Mouse (Mus musculus) CH12.LX (cell line): ENCODE measurements around the gene Pkd1l2. TPM values are rescaled to one million over a fixed set of nuclear protein-coding genes. Genes with fewer than 3 reads are reported as not detected.
A peak's percentile ranks its signal among the peaks of the same experiment; 100 is the strongest.

Experiments used
- DNase-seq: peaks from one replicate; pipeline ENCODE4 v3.0.0-alpha.2; 2013; ENCODE audit errors: extremely low read depth
- H3K27ac ChIP-seq: 2 replicates; pipeline ENCODE4 v1.5.1; 2012; ENCODE audit warnings: low read depth, mild to moderate bottlenecking, control low read depth, moderate library complexity; ENCODE audit not compliant: insufficient read depth
- H3K27me3 ChIP-seq: replicated peaks from 2 replicates; pipeline ENCODE3; 2012; ENCODE audit warnings: inconsistent platforms
- H3K36me3 ChIP-seq, 2 experiments: replicated peaks in 1 of 2; 2 replicates each; pipeline versions ENCODE3 to v1.6.1; 2012; ENCODE audit warnings: inconsistent platforms in 1 of 2, low read length in 1 of 2, mild to moderate bottlenecking in 1 of 2, mixed read lengths in 1 of 2, moderate library complexity in 1 of 2; ENCODE audit not compliant: control insufficient read depth in 1 of 2, insufficient read depth in 1 of 2
- H3K4me1 ChIP-seq, 2 experiments: 2 replicates each; pipeline ENCODE4 v1.6.1; 2012; ENCODE audit warnings: inconsistent platforms in 1 of 2, moderate library complexity in 1 of 2; ENCODE audit not compliant: insufficient read depth in 2 of 2, control insufficient read depth in 1 of 2
- H3K4me2 ChIP-seq: 2 replicates; pipeline ENCODE4 v1.6.1; 2012; ENCODE audit warnings: low read depth, mild to moderate bottlenecking, control low read depth; ENCODE audit not compliant: poor library complexity, insufficient read depth, severe bottlenecking
- H3K4me3 ChIP-seq, 3 experiments: fragments of 150-350 bp in 1 of 3; sonication (generic) in 1 of 3; replicated peaks in 1 of 3; 2 replicates each; pipeline versions ENCODE3 to v1.5.1; 2011 to 2012; ENCODE audit warnings: low read depth in 2 of 3, low read length in 2 of 3, mild to moderate bottlenecking in 2 of 3, moderate library complexity in 2 of 3, control low read depth in 1 of 3, improper control_type of control experiment in 1 of 3, inconsistent platforms in 1 of 3, mixed read lengths in 1 of 3; ENCODE audit not compliant: poor library complexity in 1 of 3
- H3K79me2 ChIP-seq: replicated peaks from 2 replicates; pipeline ENCODE4 v1.6.1; 2012; ENCODE audit warnings: mild to moderate bottlenecking, moderate library complexity; ENCODE audit not compliant: control insufficient read depth, poor library complexity, insufficient read depth, severe bottlenecking; ENCODE audit errors: extremely low read depth
- H3K9ac ChIP-seq: 2 replicates; pipeline ENCODE4 v1.6.1; 2012; ENCODE audit warnings: low read depth, mild to moderate bottlenecking, control low read depth, moderate library complexity; ENCODE audit not compliant: insufficient read depth
- H3K9me3 ChIP-seq: replicated peaks from 2 replicates; pipeline ENCODE3; 2012; ENCODE audit warnings: low read length, inconsistent platforms, mixed read lengths
- CTCF ChIP-seq, 2 experiments: IDR thresholded peaks in 1 of 2; conservative IDR thresholded peaks in 1 of 2; 2 replicates each; pipeline ENCODE4 v1.5.1; 2011 to 2012; ENCODE audit warnings: low read depth in 2 of 2, low read length in 2 of 2, improper control_type of control experiment in 1 of 2, inconsistent platforms in 1 of 2, mild to moderate bottlenecking in 1 of 2, moderate library complexity in 1 of 2
- E2F4 ChIP-seq: IDR thresholded peaks from 2 replicates; pipeline ENCODE4 v1.6.1; 2011; ENCODE audit warnings: low read depth, low read length, improper control_type of control experiment; ENCODE audit not compliant: insufficient replicate concordance
- EP300 ChIP-seq: IDR thresholded peaks from 2 replicates; pipeline ENCODE4 v1.6.1; 2011; ENCODE audit warnings: low read length, improper control_type of control experiment
- GABPA ChIP-seq: IDR thresholded peaks from 2 replicates; pipeline ENCODE4 v1.6.1; 2012; ENCODE audit warnings: low read depth, low read length, improper control_type of control experiment, inconsistent platforms; ENCODE audit not compliant: insufficient replicate concordance
- IRF4 ChIP-seq: IDR thresholded peaks from 2 replicates; pipeline ENCODE4 v1.6.1; 2014; ENCODE audit warnings: low read depth, mild to moderate bottlenecking, inconsistent platforms, low read length, improper control_type of control experiment
- JUN ChIP-seq: IDR thresholded peaks from 2 replicates; pipeline ENCODE4 v1.6.1; 2011; ENCODE audit warnings: low read depth, mild to moderate bottlenecking, low read length, improper control_type of control experiment, moderate library complexity; ENCODE audit not compliant: insufficient read depth
- JUND ChIP-seq: conservative IDR thresholded peaks from 2 replicates; pipeline ENCODE4 v1.6.1; 2011; ENCODE audit warnings: low read depth, low read length, improper control_type of control experiment
- MAZ ChIP-seq: IDR thresholded peaks from 2 replicates; pipeline ENCODE4 v1.6.1; 2012; ENCODE audit warnings: low read depth, mild to moderate bottlenecking, inconsistent platforms, low read length, improper control_type of control experiment, moderate library complexity
- MEF2A ChIP-seq: IDR thresholded peaks from 2 replicates; pipeline ENCODE4 v1.6.1; 2014; ENCODE audit warnings: low read depth, mild to moderate bottlenecking, inconsistent platforms, low read length, improper control_type of control experiment, borderline replicate concordance
- POLR2A ChIP-seq: IDR thresholded peaks from 2 replicates; pipeline ENCODE4 v1.6.1; 2011; ENCODE audit warnings: low read depth, mild to moderate bottlenecking, improper control_type of control experiment, low read length
- POLR2AphosphoS2 ChIP-seq: IDR thresholded peaks from 2 replicates; pipeline ENCODE4 v1.6.1; 2011; ENCODE audit warnings: low read depth, low read length, improper control_type of control experiment
- RAD21 ChIP-seq: IDR thresholded peaks from 2 replicates; pipeline ENCODE4 v1.6.1; 2011; ENCODE audit warnings: low read depth, mild to moderate bottlenecking, low read length, improper control_type of control experiment, moderate library complexity
- RCOR1 ChIP-seq: conservative IDR thresholded peaks from 2 replicates; pipeline ENCODE4 v1.6.1; 2012; ENCODE audit warnings: low read depth, mild to moderate bottlenecking, inconsistent platforms, low read length, improper control_type of control experiment
- SIN3A ChIP-seq: IDR thresholded peaks from 2 replicates; pipeline ENCODE4 v1.6.1; 2012; ENCODE audit warnings: low read length, improper control_type of control experiment, inconsistent platforms
- SMC3 ChIP-seq: IDR thresholded peaks from 2 replicates; pipeline ENCODE4 v1.6.1; 2011; ENCODE audit warnings: low read depth, low read length, improper control_type of control experiment
- UBTF ChIP-seq: IDR thresholded peaks from 2 replicates; pipeline ENCODE4 v1.6.1; 2012; ENCODE audit warnings: low read depth, mild to moderate bottlenecking, inconsistent platforms, low read length, improper control_type of control experiment, moderate library complexity
- USF1 ChIP-seq: IDR thresholded peaks from 2 replicates; pipeline ENCODE4 v1.6.1; 2014; ENCODE audit warnings: low read depth, mild to moderate bottlenecking, inconsistent platforms, low read length, improper control_type of control experiment
- ZKSCAN1 ChIP-seq: IDR thresholded peaks from 2 replicates; pipeline ENCODE4 v1.6.1; 2012; ENCODE audit warnings: low read depth, inconsistent platforms, low read length, improper control_type of control experiment, borderline replicate concordance
- ZNF384 ChIP-seq: IDR thresholded peaks from 2 replicates; pipeline ENCODE4 v1.6.1; 2012; ENCODE audit warnings: low read depth, low read length, improper control_type of control experiment, inconsistent platforms
- dilution Hi-C: fragments of 300-500 bp; cut with MboI; formaldehyde crosslinking; loops from 2 replicates; pipeline ENCODE4 v1.14.3; 2020; ENCODE audit warnings: low sequenced_read_pairs; ENCODE audit not compliant: extremely low pct_unique_long_range_greater_than_20kb, extremely low pct_ligation_motif_present
- in situ Hi-C: fragments of 300-500 bp; cut with MboI; formaldehyde crosslinking; loops from 3 replicates; pipeline ENCODE4 v1.14.3; 2019; ENCODE audit warnings: low sequenced_read_pairs, low pct_ligation_motif_present, low pct_unique_long_range_greater_than_20kb, mixed read lengths
- polyA plus RNA-seq: library from polyadenylated mRNA; unstranded; fragments of >175 nt; gene quantifications from 2 replicates; pipeline ENCODE4 v1.2.1, GENCODE M21; 2012; ENCODE audit warnings: low read depth; ENCODE audit not compliant: insufficient read length
- total RNA-seq, 2 experiments: library from RNA; depleted of rRNA; stranded (reverse); fragments of 300-350 nt in 1 of 2; fragments of >200 nt in 1 of 2; gene quantifications; 2 replicates each; pipeline ENCODE4 v1.2.3; 2012 to 2014

Pkd1l2 gene
- total and polyA plus RNA-seq, 3 experiments = 0.06 TPM; not detected in 2

DNA sequence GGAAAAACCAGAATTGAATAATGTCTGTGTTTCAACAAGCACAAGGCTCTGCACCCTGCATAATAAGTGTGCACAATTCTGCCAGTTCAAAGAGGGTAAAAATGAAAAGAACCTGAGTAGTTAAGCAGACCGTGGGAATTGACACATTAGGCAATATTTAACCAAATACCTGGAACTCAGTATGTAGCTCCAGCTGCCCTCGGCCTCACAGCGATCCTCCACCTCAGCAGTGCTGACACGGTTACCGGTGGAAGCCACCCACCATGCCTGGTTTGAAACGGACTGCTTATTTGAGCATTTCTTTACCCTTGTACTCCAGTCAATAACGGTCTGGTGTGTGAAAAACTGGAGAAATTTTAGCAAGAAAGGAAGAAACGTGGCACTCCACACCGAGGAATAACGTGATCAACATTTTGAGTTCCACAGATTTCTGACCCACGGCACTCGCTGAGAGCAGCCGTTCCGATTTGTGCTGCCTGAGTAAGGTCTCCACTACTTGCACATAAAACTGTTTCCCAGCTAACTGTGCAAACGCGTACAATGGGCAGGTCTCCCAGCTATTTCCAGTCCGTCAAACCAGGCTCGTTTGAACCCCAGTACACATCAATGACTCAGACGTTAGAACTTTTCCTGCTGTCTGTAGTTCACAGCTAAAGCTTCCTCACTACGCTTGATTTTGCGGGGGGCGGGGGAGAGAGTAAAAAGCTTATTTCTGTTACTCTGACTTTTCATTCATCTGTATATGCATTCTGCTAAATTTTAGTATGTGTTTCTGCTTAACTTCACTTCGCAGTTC is 89.9 kb downstream of the Pkd1l2 start:
- H3K36me3 ChIP-seq = peaks cover 3 to 34% of the 10 kb centered on the region in 2 experiments
- no peak for DNase-seq
- no peaks in the 10 kb centered on the region for H3K9me3 ChIP-seq
- TF ChIP-seq MEF2A (no peak), USF1 (no peak), JUND (no peak), SIN3A (no peak), EP300 (no peak)
- TF ChIP-seq, all 38 proteins: peak for 0
- H3K27ac ChIP-seq = no peak overlapping the region
- in situ Hi-C loops = loop anchor here (5.0 to 10.0 kb wide), 2 partner anchors 70 to 482 kb away; partner anchors contain the start of genes Cenpn and Cmc2
- peaks cover 11% of the 10 kb centered on the region for H3K27me3 ChIP-seq
- peak overlapping the region; percentile 83 for H3K4me2 ChIP-seq
- peaks cover 3% of the 10 kb centered on the region; the same call in 1 of the 2 replicates for H3K79me2 ChIP-seq
- peak overlapping the region; percentile 69 to 94 (median 78) for H3K4me3 ChIP-seq
- dilution Hi-C loops = no loop called here
- H3K9ac ChIP-seq = peak overlapping the region; percentile 47
- peaks cover 0 to 16% of the 10 kb centered on the region in 2 experiments; a peak in 2 of 4 replicates for H3K4me1 ChIP-seq

DNA sequence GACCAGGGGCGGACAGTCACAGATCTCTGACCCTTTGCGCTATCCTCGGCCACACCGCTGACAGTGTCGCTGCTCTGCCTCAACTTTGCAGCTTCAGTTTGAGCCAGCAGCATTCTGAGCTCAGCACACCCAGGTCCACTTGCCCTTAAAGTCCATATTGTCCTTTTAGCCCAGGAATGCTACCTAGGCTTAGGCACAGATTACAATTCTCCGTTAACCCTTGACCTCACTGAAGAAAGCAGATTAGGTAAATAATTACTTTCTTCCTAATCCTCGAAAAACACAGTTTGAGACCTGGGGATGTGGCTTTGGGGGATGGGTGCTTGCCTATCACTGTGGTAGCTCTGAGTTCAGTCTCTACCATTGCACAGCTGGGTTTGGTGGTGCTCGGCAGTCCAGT is 91.0 kb downstream of the Pkd1l2 start:
- in situ Hi-C loops = loop anchor here (5.0 to 10.0 kb wide), 2 partner anchors 69 to 484 kb away; partner anchors contain the start of genes Cenpn and Cmc2

DNA sequence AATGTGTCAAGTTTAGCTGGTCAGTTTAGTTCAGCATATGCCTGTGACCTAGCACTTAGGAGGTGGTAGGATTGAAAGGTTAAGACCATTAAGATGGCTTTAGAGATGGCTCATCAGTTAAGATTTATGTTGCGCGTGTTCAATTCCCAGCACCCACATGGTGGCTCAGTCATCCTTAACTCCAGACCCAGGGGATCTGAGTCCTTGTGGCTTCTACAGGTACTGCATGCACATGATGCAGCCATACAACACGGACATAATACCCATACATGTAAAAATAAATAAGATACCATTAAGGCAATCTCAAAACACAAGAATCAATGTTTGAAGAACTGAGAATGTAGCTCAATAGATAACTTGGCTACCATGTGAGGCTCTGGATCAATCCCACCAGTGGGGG is 92.4 kb downstream of the Pkd1l2 start:
- in situ Hi-C loops = loop anchor here (5.0 to 10.0 kb wide), 2 partner anchors 68 to 485 kb away; partner anchors contain the start of genes Cenpn and Cmc2
- dilution Hi-C loops = no loop called here
- TF ChIP-seq RCOR1 = no peak
- peak; percentile 8 to 26; a peak in 2 of 4 replicates for TF ChIP-seq CTCF (conservative IDR thresholded peaks at IDR 0.05 in 1 of 2, IDR thresholded peaks at IDR 0.05 in 1 of 2; ENCODE audit: low read depth in 2 of 2, low read length in 2 of 2)
- Histone ChIP-seq H3K79me2 (peaks cover 3% of the 10 kb centered on the region; the same call in 1 of the 2 replicates), H3K9ac (no peak overlapping the region), H3K4me1 (peaks cover 0 to 16% of the 10 kb centered on the region in 2 experiments; a peak in 2 of 4 replicates), H3K27ac (no peak overlapping the region), H3K27me3 (no peaks in the 10 kb centered on the region), H3K36me3 (peaks cover 11 to 58% of the 10 kb centered on the region in 2 experiments), H3K4me2 (no peak overlapping the region), H3K9me3 (no peaks in the 10 kb centered on the region), H3K4me3 (no peak overlapping the region)
- no peak for DNase-seq

More for the DNA sequence above, 91.0 kb downstream of the Pkd1l2 start:
- Histone ChIP-seq H3K27ac (no peak overlapping the region), H3K4me1 (peaks cover 0 to 16% of the 10 kb centered on the region in 2 experiments; a peak in 2 of 4 replicates), H3K9ac (no peak overlapping the region), H3K27me3 (peaks cover 8% of the 10 kb centered on the region), H3K4me2 (no peak overlapping the region), H3K79me2 (peaks cover 3% of the 10 kb centered on the region; the same call in 1 of the 2 replicates), H3K36me3 (peaks cover 11 to 45% of the 10 kb centered on the region in 2 experiments), H3K9me3 (no peaks in the 10 kb centered on the region), H3K4me3 (no peak overlapping the region)
- no peak for TF ChIP-seq SIN3A
- TF ChIP-seq POLR2A = no peak
- no peak for TF ChIP-seq JUN
- no peak for TF ChIP-seq E2F4
- TF ChIP-seq MAZ = no peak
- no peak for TF ChIP-seq RCOR1
- TF ChIP-seq ZNF384 = no peak
- TF ChIP-seq ZKSCAN1 = no peak
- no peak for TF ChIP-seq POLR2AphosphoS2
- TF ChIP-seq GABPA = no peak
- no peak for TF ChIP-seq IRF4
- no peak for TF ChIP-seq RAD21
- TF ChIP-seq SMC3 = no peak
- TF ChIP-seq UBTF = no peak
- dilution Hi-C loops = no loop called here
- no peak for DNase-seq
